Mouse (Mus musculus): Measurements from ENCODE around the gene Olfr1469.
"Not testable (repeated sequence)": the region's sequence is repeated elsewhere in the genome, so short reads cannot be mapped to it uniquely, and the experiment has no call there.

Olfr1469 gene

GRCm38 (mm10) chr19:13407549-13407948 lies at the start of gene Olfr1469:
Gene Olfr1469 (plus strand): TSS chr19:13407849.
- in situ Hi-C loops (cut with MboI), result no loop called here

GRCm38 (mm10) chr19:13361936-13362335 lies 45.7 kb upstream of the Olfr1469 start, which contains the start of gene Olfr1467:
Gene Olfr1467 (plus strand): TSS chr19:13362236.
- in situ Hi-C loops (cut with MboI), result no loop called here

- in situ Hi-C loops (cut with MboI), result not testable (repeated sequence)
Measured at GRCm38 (mm10) chr19:13443109-13443508, 35.5 kb downstream of the Olfr1469 start, which contains the start of gene Olfr1471. Gene Olfr1471 (plus strand): TSS chr19:13443409.

DNA sequence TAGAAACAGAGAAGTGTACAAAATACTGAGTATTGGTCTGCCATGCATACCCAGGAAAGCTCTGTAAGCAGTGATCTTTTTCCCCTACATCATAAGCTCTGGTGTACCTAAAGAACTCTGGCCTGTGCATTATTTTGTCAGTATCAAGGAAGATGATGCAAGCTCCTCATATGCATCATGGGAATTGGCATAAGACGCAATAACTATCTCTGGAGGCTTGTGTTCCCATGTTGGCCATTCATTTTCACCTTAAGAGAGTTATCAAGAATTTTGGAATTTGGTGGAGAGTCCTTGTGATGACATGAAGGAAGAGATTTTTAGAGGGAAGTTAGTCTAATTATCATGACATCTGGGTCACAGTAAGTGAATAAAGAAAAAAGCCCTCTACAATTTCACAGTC lies 48.3 kb downstream of the Olfr1469 start, which contains the start of gene Olfr1472:
Olfr1472 (minus strand) TSS at position 101 of the 400 bp plus-strand sequence.
- in situ Hi-C loops (cut with MboI), result no loop called here
